8 mouse cellular contexts compared by ENCODE assay signal in genomic region chr8:120374070-120374469, GRCm38 (mm10).
DNase-seq lines count a peak whose midpoint lies in the region; ATAC-seq lines count a peak whose summit lies in the region.

No protein-coding gene starts in this region.

- H3K27ac ChIP-seq in kidney, embryonic 15.5 days, result peak overlapping the region; percentile 87
- H3K27ac ChIP-seq in kidney, embryonic 16.5 days (ENCODE audit: low read length), result peak overlapping the region; percentile 78
- H3K27ac ChIP-seq in neural tube, embryonic 15.5 days (replicated peaks), result peak overlapping the region; percentile 7

- H3K9me3 ChIP-seq in kidney, embryonic 15.5 days (replicated peaks), result no peaks in the 10 kb centered on the region
- H3K9me3 ChIP-seq in kidney, embryonic 16.5 days (ENCODE audit: low read length), result no peaks in the 10 kb centered on the region
- no peaks in the 10 kb centered on the region for H3K9me3 ChIP-seq in neural tube, embryonic 15.5 days (replicated peaks)

- H3K9ac ChIP-seq in kidney, embryonic 15.5 days, result no peak overlapping the region
- no peak overlapping the region for H3K9ac ChIP-seq in kidney, embryonic 16.5 days (replicated peaks; ENCODE audit: low read length)
- no peak overlapping the region for H3K9ac ChIP-seq in neural tube, embryonic 15.5 days (replicated peaks)

- DNase-seq in kidney, postnatal 4 days, result no peak
- DNase-seq in fat pad, adult 2 months (ENCODE audit: extremely low read depth, low read depth, low spot score), result peak; percentile 97
- DNase-seq in retina, postnatal 1 day, result no peak
- no peak for DNase-seq in lung, postnatal 14 days

- H3K4me1 ChIP-seq in kidney, embryonic 15.5 days, result peaks cover 93% of the 10 kb centered on the region
- H3K4me1 ChIP-seq in kidney, embryonic 16.5 days (ENCODE audit: insufficient read depth, low read length), result peaks cover 77% of the 10 kb centered on the region
- H3K4me1 ChIP-seq in neural tube, embryonic 15.5 days, result peaks cover 66% of the 10 kb centered on the region

- H3K4me2 ChIP-seq in kidney, embryonic 15.5 days, result peak overlapping the region; percentile 26; the same call in 1 of the 2 replicates
- H3K4me2 ChIP-seq in kidney, embryonic 16.5 days (replicated peaks; ENCODE audit: low read depth, low read length), result no peak overlapping the region
- H3K4me2 ChIP-seq in neural tube, embryonic 15.5 days, result no peak overlapping the region

- no peaks in the 10 kb centered on the region; the same call in 1 of the 2 replicates for H3K27me3 ChIP-seq in kidney, embryonic 15.5 days
- no peaks in the 10 kb centered on the region for H3K27me3 ChIP-seq in kidney, embryonic 16.5 days (ENCODE audit: insufficient read depth, low read length)
- no peaks in the 10 kb centered on the region for H3K27me3 ChIP-seq in neural tube, embryonic 15.5 days (replicated peaks)

- WGBS in kidney, embryonic 15.5 days, result 23% methylated on average over 1 of the region's 1 CpGs
- 60% methylated on average over 1 of the region's 1 CpGs for WGBS in kidney, embryonic 16.5 days
- 36% methylated on average over 1 of the region's 1 CpGs for WGBS in neural tube, embryonic 15.5 days

- no peak overlapping the region for H3K4me3 ChIP-seq in kidney, embryonic 15.5 days (replicated peaks)
- no peak overlapping the region for H3K4me3 ChIP-seq in kidney, embryonic 16.5 days (ENCODE audit: low read length)
- H3K4me3 ChIP-seq in neural tube, embryonic 15.5 days (replicated peaks), result no peak overlapping the region

- ATAC-seq in kidney, embryonic 15.5 days (replicated peaks; ENCODE audit: low FRiP score), result 0 out of 2 replicates have a peak, but pooled peaks have one; percentile 4
- ATAC-seq in kidney, embryonic 16.5 days (ENCODE audit: low FRiP score, low TSS enrichment), result no peak
- ATAC-seq in neural tube, embryonic 15.5 days (ENCODE audit: low FRiP score), result no peak
- ATAC-seq in frontal cortex, adult (ENCODE audit: low TSS enrichment), result no peak

- no peaks in the 10 kb centered on the region for H3K36me3 ChIP-seq in kidney, embryonic 15.5 days
- H3K36me3 ChIP-seq in kidney, embryonic 16.5 days (ENCODE audit: insufficient read depth, low read length), result no peaks in the 10 kb centered on the region
- no peaks in the 10 kb centered on the region for H3K36me3 ChIP-seq in neural tube, embryonic 15.5 days

Comparison
In these comparisons a context has a peak if more than half of its experiments do, and no peak if none do; other contexts are left out.
1. H3K27ac ChIP-seq: peak in every context shown above with its lines; median percentile 87 in kidney, embryonic 15.5 days; 78 in kidney, embryonic 16.5 days; 7 in neural tube, embryonic 15.5 days.